Mouse (Mus musculus) cerebellum, adult (tissue): Measurements from ENCODE around the gene St6galnac3.

Experiments
- ATAC-seq: cut with Nextera tagmentation; 2 replicates; pipeline ENCODE4 v1.9.2; 2017; ENCODE audit warnings: mild to moderate bottlenecking, moderate library complexity, mixed read lengths; ENCODE audit not compliant: insufficient number of reproducible peaks, low FRiP score, low TSS enrichment

The St6galnac3 gene

DNA sequence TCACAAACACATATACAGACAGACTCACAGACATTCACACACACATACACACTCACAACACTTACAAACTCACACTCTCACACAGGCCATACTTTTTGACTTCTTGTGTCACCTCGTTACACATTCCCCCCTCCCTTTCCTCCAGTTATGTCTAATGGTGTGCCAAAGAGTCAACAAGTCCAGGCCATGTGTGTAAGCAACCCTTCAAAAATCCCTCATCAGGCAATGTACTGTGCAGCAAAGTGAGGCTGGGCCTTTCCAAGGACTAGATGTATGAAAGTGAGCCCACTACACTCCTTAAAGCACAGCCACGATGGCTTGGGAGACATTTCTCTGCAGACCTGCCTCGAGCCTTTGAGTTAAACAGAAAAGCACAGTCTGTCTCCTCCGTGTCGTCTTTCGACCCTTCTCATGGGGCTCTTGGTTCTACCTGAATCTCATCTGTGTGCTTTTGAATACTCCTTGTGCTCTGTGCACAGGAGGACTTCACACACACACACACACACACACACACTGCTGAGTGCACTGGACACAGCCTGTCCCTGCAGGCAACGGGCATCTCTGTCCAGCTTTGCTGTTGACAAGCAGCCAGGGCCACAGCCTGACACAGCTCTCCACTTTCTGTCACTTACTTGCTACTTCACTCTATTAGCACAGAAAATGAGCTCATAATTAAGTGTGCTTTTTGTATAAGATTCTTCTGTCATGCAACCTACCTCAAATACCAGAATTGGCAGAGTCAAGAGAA, 177.9 kb downstream of the St6galnac3 start:
- ATAC-seq = peak; percentile 73

DNA sequence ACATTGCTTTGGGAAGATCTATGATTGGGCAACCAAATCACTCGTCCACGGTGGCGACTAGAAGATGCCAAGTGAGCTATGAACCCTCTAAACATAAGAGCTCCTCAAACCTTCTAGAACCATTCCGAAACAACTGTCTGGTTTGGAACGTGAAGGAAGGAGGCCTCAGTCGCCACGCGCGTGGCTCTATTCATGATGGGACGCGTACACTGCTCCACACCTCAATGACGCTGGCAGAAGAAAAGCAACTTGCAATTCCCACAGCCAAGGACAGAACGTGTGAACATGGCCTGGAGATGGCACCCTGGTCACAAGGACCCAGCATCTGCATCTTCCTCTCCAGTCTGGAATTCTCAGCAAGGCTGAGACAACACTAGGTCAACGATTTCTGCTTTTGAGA, 185.1 kb downstream of the St6galnac3 start:
- no peak for ATAC-seq

DNA sequence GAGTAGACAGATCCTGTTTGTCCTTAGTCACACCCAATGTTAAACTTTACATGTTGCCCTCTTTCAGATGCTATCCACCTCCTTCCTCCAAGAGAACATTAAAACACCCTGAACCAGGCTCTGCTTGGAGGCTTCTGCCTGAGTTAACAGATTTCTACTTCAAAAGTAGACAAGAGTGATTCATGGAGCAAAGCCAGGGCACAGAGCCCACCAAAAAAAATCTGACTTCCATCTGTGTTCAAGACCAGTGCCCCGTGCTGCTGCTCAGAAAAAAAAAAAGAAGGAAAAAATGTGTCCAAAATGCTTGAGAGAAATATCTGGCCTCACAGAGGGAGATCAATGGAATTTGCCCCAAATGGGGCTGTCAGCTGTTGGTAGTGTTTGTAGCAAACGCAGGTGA, 186.6 kb downstream of the St6galnac3 start:
- ATAC-seq = no peak

DNA sequence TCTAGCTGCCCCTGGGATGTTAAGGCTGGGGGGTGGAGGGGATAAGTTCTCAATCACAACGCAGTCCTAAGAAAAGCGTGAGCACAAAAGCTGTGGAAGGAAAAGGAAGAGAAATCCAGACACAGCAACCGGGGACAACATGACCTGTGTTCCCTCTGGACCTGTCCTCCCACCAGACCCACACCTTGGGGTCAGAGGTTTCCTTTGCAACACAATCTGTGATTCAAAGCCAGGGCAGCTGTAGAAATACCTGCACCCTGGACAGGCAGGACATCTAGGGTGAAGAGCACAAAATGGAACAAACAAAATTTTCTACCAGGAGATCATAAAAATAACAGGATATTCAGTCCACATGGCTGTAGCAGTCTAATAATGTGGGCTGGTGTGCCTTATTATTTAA, 187.5 kb downstream of the St6galnac3 start:
- ATAC-seq = no peak

DNA sequence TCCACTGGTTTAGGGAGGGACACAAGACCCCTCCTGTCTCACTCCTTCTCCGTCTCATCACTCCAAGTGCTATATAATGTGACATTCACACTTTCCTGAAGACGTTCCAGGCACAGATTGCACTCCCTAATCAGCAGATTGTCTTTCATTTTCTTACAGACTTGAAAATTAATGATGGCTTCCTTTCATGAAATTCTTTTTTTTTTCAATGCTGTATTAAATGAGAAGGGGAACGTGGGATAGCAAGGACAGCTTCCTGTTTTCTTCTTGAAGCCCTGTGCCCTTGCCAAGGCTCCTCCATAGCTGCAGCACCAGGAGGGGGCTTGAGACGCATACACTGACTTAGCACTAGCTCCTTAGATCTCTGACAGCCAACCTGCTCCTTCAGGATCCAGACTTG, 188.7 kb downstream of the St6galnac3 start:
- no peak for ATAC-seq

DNA sequence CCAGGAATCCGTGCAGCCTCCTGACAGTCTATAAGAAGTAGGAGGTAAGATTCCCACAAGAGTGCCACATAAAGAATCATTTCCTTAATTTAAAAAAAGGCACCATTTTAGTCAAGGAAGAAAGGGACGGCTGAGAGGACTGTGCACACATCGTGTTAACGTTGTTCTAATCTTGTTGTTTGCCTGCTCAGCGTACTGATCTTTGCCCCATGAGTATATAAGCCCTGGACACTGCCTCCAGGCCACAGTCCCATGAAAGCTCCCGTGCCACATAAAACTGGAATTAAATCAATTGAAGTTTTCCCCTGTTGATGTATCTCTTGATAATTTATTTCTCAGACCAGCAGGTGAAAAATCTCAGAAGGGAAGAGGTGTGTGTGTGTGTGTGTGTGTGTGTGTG, 195.8 kb downstream of the St6galnac3 start:
- ATAC-seq = no peak

DNA sequence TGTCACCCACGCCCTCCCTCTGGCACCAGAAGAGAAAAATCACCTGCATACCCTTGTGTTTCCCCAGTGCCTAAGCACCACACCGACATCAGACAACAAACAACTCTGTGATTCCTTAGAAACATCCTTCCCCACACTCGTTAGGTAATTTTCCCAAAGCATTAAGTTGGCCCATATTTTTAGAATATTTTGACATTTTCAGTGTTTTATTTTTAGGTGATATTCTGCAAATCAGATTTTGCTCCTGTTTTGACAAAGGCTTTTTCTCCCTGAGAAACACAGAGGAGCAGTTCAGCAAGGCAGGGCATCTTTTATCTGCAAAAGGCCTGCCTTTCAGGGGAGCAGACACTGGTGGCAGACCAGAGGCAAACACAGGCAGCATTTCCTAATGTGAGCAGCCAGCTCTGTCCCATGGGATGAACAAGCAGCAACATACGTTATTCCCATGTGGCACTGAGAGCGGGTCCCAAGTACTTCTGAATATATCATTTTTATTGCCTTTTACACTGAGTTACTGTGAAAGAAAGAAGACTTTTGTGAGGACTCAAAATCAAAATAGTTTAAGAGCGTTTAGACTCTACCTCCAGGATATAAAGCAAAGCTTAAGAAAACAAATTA, 199.7 kb downstream of the St6galnac3 start:
- ATAC-seq = no peak

DNA sequence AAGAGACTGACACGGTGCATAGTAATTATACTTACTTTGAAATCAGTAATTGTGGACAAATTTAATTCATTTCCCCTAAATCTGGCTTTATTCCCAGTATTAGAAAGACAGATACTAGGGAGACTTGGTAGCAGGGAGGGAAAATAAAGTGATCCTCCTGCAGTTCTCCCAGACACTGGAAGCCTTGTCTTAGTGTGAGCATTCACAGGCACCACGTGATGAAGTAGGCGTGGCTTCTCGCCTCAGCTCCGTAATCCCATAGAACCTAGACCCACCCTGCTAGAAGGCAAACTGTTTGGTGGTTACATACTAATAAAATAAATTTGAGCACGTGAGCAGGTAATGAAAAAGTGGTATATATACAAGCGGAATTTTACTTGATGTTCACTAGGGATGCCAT, 208.1 kb downstream of the St6galnac3 start:
- ATAC-seq = no peak

DNA sequence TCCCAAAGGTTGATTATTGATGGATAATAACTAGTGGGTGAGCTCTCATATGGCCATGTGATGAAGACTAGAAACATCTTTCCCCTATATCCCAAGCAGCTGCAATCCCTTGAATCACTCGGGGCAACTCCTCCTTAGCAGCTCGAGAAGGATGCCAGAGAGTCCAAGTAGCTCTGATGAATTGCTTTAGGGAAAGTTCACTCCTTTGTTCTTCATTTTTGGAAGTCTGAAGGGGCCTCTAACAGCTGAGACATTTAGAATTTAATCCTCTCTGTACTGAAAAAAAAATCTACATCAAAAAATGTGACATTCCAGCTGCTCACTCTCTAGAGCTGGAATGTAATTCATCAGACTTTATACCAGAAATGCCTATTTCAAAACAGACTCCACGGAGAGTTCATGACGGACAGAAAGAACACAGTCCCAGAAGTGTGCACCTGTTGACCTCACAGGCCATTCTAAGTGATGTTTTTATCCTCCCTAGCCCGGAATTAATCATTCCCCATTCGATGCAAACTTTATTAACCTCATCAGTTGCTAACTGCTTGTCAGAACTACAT, 211.4 kb downstream of the St6galnac3 start:
- ATAC-seq = no peak

DNA sequence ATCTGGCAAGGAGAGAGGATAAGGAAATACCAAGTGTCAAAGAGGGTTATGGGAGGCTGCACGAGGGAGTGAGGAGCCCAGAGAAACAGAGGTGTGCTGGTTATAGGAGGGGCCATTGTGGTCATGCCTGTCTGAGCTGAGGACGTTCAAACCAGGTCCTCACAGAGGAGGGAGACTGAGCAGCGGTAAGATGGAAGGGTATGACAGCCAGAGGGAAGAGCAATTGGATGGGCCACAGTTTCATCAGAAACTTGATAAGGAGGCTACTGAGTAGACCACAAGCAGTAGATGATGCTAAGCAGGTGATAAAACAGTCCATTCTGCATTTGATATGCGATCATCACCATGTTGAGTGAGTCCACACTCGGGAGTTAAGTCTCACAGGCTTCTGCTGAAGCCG, 212.4 kb downstream of the St6galnac3 start:
- no peak for ATAC-seq

DNA sequence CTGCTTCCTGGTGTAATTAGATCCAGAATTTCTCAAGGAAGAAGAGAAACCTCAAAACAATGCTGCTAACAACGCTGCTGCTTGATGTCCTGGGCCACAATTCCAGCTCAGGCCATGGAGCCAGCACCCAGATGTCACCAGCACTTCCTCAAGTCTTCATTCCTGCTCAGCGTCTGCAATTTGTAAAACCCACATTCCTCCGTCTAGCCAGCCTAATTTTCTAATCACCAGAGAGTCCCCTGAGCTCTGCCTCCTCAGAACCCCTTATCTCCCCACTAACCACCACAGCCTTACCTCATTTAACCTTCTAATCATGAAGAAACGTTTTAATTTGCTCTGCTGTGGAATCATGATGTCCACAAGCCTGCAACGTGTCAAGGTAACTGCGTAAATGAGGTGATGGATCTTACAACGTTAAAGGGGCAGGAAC, 213.8 kb downstream of the St6galnac3 start:
- no peak for ATAC-seq

DNA sequence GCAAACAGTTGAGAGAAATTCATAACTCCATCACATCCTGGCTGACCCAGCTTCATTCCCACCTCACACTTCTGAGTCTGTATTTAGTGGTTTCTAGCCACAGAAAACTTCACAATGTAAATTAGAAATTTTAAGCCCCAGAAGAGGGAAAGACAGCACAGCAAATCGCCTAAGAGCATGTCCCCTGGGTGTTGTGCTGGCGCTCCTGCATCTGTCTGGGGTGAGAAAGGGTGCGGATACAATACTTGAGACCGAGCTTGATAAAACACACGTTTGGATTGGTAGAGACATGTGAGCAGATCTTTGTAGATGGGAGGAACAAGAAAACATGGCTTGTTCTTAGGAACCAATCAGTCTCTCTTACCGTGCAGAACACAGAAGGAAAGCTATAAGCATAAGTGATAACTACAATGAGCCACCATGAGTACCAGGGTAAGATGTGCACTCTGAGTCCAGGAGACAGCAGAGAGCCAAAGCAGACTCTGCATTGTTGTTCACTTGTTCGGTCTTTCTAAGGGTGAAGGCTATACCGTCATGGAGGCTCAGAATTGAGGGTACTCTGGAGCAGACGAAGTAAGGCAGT, 214.8 kb downstream of the St6galnac3 start:
- no peak for ATAC-seq

DNA sequence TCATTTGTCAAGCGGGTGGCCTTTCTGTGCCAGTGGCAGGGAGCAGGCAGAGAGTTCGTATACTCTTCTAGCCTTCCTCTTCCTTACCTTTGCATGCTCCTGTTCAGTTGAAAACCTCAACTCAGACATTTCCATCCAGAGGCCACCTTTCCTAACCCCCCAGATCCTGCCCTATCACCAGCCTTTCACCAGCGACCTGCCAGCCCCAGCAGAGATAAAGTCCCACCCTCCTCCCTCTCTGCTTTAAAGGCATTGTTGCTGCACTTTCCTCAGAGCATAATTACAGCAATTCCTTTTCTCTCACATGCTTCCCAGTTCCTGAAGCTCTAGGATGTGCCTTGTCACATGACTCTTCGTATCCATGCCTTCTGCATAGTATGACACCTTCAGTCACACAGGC, 215.3 kb downstream of the St6galnac3 start:
- no peak for ATAC-seq

DNA sequence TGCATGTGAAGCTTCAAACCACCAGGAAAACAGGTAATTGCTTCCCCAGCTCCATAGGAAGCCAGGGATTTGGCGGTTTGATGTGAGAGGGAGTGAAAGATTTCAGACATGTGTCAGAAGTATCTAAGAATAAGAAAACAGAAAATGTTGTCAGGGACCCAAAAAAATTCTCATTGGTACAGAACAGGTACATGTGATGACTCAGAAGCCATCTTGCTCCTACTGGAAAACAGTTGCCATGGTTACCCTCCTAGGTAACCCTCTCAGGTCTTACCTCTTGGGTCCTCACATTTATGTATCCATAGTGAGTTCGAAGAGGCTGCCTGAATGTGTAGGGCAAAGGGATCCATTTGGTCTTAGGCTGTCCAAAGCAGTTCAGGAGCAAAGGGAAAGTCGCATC, 215.9 kb downstream of the St6galnac3 start:
- ATAC-seq = no peak

DNA sequence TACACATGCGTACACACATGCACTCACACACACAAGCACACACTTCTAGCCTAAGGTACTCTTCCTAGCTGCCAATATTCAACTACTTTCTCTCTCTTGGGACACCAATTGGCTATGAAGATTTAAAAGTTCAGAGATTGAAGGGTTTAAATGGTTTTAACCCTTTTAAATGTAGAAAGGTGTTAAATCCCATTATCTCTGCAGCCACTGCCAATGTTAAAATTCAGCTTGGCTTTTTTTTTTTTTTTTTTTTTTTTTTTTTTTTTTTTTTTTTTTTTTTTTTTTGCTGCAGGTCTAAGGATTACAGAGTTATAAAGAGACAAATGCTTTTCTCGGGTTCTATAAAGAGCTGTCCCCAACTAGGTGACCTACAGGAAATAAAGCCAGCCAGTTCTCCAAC, 216.4 kb downstream of the St6galnac3 start:
- ATAC-seq = no peak

DNA sequence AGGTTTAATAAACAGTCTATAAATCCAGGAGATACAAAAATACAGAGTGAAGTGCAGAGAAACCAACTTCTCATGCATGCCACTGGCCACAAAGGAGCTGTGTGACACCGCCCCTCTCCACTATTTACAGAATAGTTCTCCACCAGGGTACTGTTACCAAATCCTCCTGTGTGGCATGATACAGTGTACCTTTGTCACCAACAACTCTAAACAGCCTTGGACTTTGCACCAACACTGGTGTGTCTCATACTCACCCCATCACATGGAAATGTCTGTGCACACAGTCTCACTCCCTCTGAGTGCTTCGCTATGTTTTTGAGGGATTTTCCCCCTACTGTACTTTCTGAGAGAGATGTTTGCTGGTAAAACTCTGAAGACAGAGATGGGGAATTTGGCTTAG, 217.4 kb downstream of the St6galnac3 start:
- ATAC-seq = no peak

DNA sequence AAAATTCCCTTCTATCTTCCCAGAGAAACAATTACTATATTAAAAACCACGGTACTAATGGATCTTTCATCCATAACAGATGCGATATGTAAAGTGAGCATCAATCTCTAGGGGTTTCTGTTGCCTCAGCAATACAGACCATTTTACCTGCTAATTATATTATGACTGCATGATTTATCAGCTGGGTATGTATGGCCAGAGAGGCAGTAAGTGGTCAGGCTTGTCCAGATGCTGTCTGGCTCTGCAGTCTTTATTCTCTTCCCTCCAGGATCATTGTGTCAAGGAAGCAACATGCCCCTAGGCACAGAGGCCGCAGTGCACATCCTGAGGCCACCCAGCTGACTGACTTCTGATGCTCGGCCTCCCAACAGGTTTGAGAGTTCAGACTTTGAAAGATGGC, 222.5 kb downstream of the St6galnac3 start:
- ATAC-seq = no peak

DNA sequence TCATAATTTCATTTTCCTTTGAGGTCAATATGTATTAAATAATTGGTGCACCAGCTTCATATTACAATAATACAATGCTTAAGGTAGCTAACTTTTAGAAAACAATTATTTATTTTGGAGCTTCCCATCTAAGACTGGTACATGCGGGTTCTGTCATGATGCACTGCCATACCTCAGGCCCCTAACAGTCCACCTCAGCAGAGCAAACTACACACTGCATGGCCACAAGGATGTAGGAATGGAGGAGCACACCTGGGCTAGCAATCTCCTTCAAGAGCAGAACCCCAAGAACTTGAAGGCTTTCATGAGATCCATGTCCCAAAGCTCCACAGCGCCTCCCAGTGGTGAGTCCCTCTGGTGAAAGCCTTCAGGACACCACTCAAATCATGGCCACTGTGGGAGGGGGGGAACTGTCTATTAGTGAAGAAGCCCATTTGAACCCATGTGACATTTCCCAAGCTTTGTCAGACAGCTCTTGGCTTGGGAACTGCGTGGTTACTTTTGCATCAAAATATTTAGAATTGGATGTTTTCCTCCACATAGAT, 223.6 kb downstream of the St6galnac3 start:
- peak; percentile 46; the same call in 1 of the 2 replicates for ATAC-seq

DNA sequence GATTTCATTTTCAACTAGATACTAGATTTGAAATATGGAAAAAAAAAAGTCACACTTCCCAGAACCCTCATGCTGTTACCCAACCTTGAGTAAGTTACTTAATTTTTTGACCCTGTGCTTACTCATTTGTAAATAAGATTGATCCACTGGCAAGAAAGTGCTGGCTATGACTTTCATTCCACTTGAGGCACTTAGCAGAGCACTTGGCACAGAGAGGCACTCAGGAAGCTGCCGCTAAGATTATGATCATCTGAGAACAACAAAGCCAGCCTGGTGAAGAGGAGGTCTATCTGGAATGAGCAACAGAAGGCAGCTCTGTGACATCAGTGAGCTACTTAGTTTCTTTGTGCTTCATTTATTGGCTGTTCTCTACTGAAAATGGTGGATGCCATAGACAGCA, 232.0 kb downstream of the St6galnac3 start:
- ATAC-seq = no peak

DNA sequence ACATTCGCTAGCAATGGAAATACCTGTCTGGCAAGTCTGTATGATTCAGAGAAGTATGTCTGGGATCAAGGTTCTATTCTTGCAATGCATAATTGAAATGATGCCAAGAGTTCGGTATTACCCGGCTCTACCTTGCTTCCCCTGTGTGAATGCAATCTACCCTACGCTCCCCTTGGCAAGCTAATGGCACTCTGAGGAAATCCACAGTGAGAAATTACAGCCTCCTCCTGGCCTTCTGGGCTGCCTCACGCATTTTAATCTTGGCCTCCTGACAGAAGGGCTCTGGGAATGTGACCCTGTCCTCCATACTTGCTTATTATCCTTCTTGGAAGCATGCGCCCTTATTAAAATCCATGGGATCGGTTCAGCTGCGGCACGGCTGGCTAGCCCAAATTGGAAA, 235.3 kb downstream of the St6galnac3 start:
- no peak for ATAC-seq

DNA sequence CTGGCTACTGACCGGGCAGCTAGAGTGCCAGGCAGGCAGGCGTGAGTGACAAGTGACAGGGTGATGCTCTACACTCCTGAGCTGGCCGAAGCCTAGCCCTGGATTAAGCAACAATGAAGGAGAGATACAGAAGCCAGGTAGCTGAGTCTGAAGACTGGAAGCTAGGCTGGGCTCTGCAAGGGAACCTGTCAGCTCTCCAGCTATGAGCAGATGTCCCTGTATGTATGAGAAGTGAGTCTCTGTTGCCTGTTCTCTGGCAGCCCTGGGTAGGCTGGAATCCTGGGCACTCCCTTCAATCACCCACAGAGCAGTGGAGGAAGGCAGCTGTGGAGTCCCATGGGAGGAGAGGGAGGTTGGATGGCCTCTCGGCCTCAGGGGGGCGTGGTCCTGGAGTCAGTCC, 236.0 kb downstream of the St6galnac3 start:
- no peak for ATAC-seq
